Mouse (Mus musculus) spleen, adult 2 months (tissue): ENCODE measurements around the gene 1810010D01Rik.

Experiments used
- CTCF ChIP-seq: fragments of 200-500 bp; IDR thresholded peaks from 2 replicates; pipeline ENCODE4 v1.5.1; 2011; ENCODE audit warnings: mild to moderate bottlenecking, inconsistent platforms; ENCODE audit not compliant: insufficient read depth, insufficient read length, insufficient replicate concordance; ENCODE audit errors: extremely low read depth
- POLR2A ChIP-seq: fragments of 200-500 bp; IDR thresholded peaks from 2 replicates; pipeline ENCODE4 v1.6.1; 2011; ENCODE audit warnings: low read depth, low read length, inconsistent platforms

GRCm38 (mm10) chr7:145192836-145193235, 15.1 kb downstream of the 1810010D01Rik start:
- TF ChIP-seq POLR2A, result no peak
- no peak for TF ChIP-seq CTCF
